Mouse (Mus musculus) G1E (cell line): ENCODE data around the gene Gm45713.

Experiments used
- CTCF ChIP-seq: IDR thresholded peaks from 2 replicates; pipeline ENCODE4 v1.5.1; 2012; ENCODE audit warnings: low read depth, low read length, inconsistent platforms, mixed read lengths
- GATA1 ChIP-seq: IDR thresholded peaks from 2 replicates; pipeline ENCODE4 v1.6.1; 2012; ENCODE audit warnings: borderline replicate concordance, low read length, inconsistent platforms, mixed read lengths

GRCm38 (mm10) chr7:45149545-45149944 is 13.5 kb upstream of the Gm45713 start:
- TF ChIP-seq CTCF (no peak), GATA1 (no peak)
